Mouse (Mus musculus): ENCODE measurements around the gene Hist1h2ah.

- no peak for TF ChIP-seq CTCF (IDR thresholded peaks at IDR 0.05)
- no peak for TF ChIP-seq POLR2A (IDR thresholded peaks at IDR 0.05; ENCODE audit: insufficient read depth, low read depth, low read length)
- no peak for TF ChIP-seq EP300 (IDR thresholded peaks at IDR 0.05; ENCODE audit: insufficient read depth, low read depth, low read length)
Observed at GRCm38 (mm10) chr13:22007121-22007510, 28.3 kb downstream of the Hist1h2ah start.
